Mouse (Mus musculus): ENCODE measurements around the gene Rft1. TPM values are rescaled to one million over a fixed set of nuclear protein-coding genes. Genes with fewer than 3 reads are reported as not detected.
A peak's percentile ranks its signal among the peaks of the same experiment; 100 is the strongest.

Rft1 gene
- total RNA-seq, 2 experiments from 2014 or later, result 12.6 to 12.9 TPM

- intact Hi-C loops (cut with DNase I), result no loop called here
These were observed 25.9 kb upstream of the Rft1 start for GRCm38 (mm10) chr14:30628235-30628634.

GRCm38 (mm10) chr14:30629839-30630238, 24.3 kb upstream of the Rft1 start:
- intact Hi-C loops (cut with DNase I), result no loop called here

More at GRCm38 (mm10) chr14:30628235-30628634, 25.9 kb upstream of the Rft1 start:
- DNase-seq (ENCODE audit: low spot score in 2 of 2), result no peak

GRCm38 (mm10) chr14:30630811-30631576, 23.2 kb upstream of the Rft1 start:
- intact Hi-C loops (cut with DNase I), result no loop called here
- DNase-seq (ENCODE audit: low spot score in 2 of 2), result peak in 1 of 2 experiments; percentile 24

More at GRCm38 (mm10) chr14:30629839-30630238, 24.3 kb upstream of the Rft1 start:
- DNase-seq (ENCODE audit: low spot score in 2 of 2), result no peak

GRCm38 (mm10) chr14:30631834-30632233, 22.3 kb upstream of the Rft1 start:
- DNase-seq (ENCODE audit: low spot score in 2 of 2), result no peak
- intact Hi-C loops (cut with DNase I), result no loop called here

- intact Hi-C loops (cut with DNase I), result no loop called here
- DNase-seq (ENCODE audit: low spot score in 2 of 2), result no peak
These were observed 20.5 kb upstream of the Rft1 start for GRCm38 (mm10) chr14:30633708-30634107.

- intact Hi-C loops (cut with DNase I), result no loop called here
- no peak for DNase-seq (ENCODE audit: low spot score in 2 of 2)
These were observed 19.7 kb upstream of the Rft1 start for GRCm38 (mm10) chr14:30634418-30634817.

GRCm38 (mm10) chr14:30635219-30635910, 18.8 kb upstream of the Rft1 start:
- intact Hi-C loops (cut with DNase I), result no loop called here

GRCm38 (mm10) chr14:30636499-30636898, 17.7 kb upstream of the Rft1 start:
- intact Hi-C loops (cut with DNase I), result no loop called here
- no peak for DNase-seq (ENCODE audit: low spot score in 2 of 2)

More at GRCm38 (mm10) chr14:30635219-30635910, 18.8 kb upstream of the Rft1 start:
- DNase-seq (ENCODE audit: low spot score in 2 of 2), result no peak

GRCm38 (mm10) chr14:30637087-30637486, 17.1 kb upstream of the Rft1 start:
- no peak for DNase-seq (ENCODE audit: low spot score in 2 of 2)
- intact Hi-C loops (cut with DNase I), result no loop called here

GRCm38 (mm10) chr14:30638009-30638408, 16.2 kb upstream of the Rft1 start:
- no peak for DNase-seq (ENCODE audit: low spot score in 2 of 2)
- intact Hi-C loops (cut with DNase I), result no loop called here

- DNase-seq (ENCODE audit: low spot score in 2 of 2), result no peak
These were observed 15.5 kb upstream of the Rft1 start for GRCm38 (mm10) chr14:30638686-30639085.

GRCm38 (mm10) chr14:30641748-30642147, 12.4 kb upstream of the Rft1 start:
- no peak for DNase-seq (ENCODE audit: low spot score in 2 of 2)
- intact Hi-C loops (cut with DNase I), result no loop called here

More at GRCm38 (mm10) chr14:30638686-30639085, 15.5 kb upstream of the Rft1 start:
- intact Hi-C loops (cut with DNase I), result no loop called here

- DNase-seq (ENCODE audit: low spot score in 2 of 2), result no peak
These were observed 10.1 kb upstream of the Rft1 start for GRCm38 (mm10) chr14:30644026-30644425.

GRCm38 (mm10) chr14:30645066-30645465, 9.1 kb upstream of the Rft1 start:
- intact Hi-C loops (cut with DNase I), result no loop called here

More at GRCm38 (mm10) chr14:30644026-30644425, 10.1 kb upstream of the Rft1 start:
- intact Hi-C loops (cut with DNase I), result no loop called here

GRCm38 (mm10) chr14:30646486-30646885, 7.7 kb upstream of the Rft1 start:
- intact Hi-C loops (cut with DNase I), result no loop called here
- no peak for DNase-seq (ENCODE audit: low spot score in 2 of 2)

More at GRCm38 (mm10) chr14:30645066-30645465, 9.1 kb upstream of the Rft1 start:
- DNase-seq (ENCODE audit: low spot score in 2 of 2), result no peak

GRCm38 (mm10) chr14:30648478-30648877, 5.7 kb upstream of the Rft1 start:
- intact Hi-C loops (cut with DNase I), result no loop called here
- DNase-seq (ENCODE audit: low spot score in 2 of 2), result no peak

- no peak for DNase-seq (ENCODE audit: low spot score in 2 of 2)
- intact Hi-C loops (cut with DNase I), result no loop called here
These were observed 4.4 kb upstream of the Rft1 start for GRCm38 (mm10) chr14:30649745-30650144.

GRCm38 (mm10) chr14:30650969-30651368, 3.2 kb upstream of the Rft1 start:
- intact Hi-C loops (cut with DNase I), result no loop called here

GRCm38 (mm10) chr14:30654691-30655228, 600 bp downstream of the Rft1 start:
- intact Hi-C loops (cut with DNase I), result no loop called here

More at GRCm38 (mm10) chr14:30650969-30651368, 3.2 kb upstream of the Rft1 start:
- DNase-seq (ENCODE audit: low spot score in 2 of 2), result peak in 1 of 2 experiments; percentile 26

GRCm38 (mm10) chr14:30655531-30655930, 1.4 kb downstream of the Rft1 start:
- intact Hi-C loops (cut with DNase I), result no loop called here
- DNase-seq (ENCODE audit: low spot score in 2 of 2), result no peak

More at GRCm38 (mm10) chr14:30654691-30655228, 600 bp downstream of the Rft1 start:
- no peak for DNase-seq (ENCODE audit: low spot score in 2 of 2)

Data from left cerebral cortex, postnatal 36 days (tissue).